Mouse (Mus musculus) testis, adult 2 months (tissue): ENCODE measurements at regions not wholly inside any gene's neighbourhood (a gene's known extent, or its start where the extent isn't known, plus 50 kb on each side); places are given as distances from the start of the nearest gene placed in this dataset.

ENCODE experiments used
- CTCF ChIP-seq: fragments of 200-500 bp; IDR thresholded peaks from 2 replicates; pipeline ENCODE4 v1.5.1; 2012; ENCODE audit warnings: low read depth, mild to moderate bottlenecking, inconsistent platforms, low read length, moderate library complexity; ENCODE audit not compliant: control insufficient read depth, insufficient read depth, insufficient replicate concordance
- POLR2A ChIP-seq: fragments of 200-500 bp; IDR thresholded peaks from 2 replicates; pipeline ENCODE4 v1.6.1; 2012; ENCODE audit warnings: low read depth, mild to moderate bottlenecking, inconsistent platforms, low read length, moderate library complexity; ENCODE audit not compliant: control insufficient read depth

GRCm38 (mm10) chr4:142334084-142334483 lies 94.9 kb upstream of the Kazn start:
- TF ChIP-seq CTCF (no peak), POLR2A (no peak)
